Mouse (Mus musculus): ENCODE measurements at regions not wholly inside any gene's neighbourhood (a gene's known extent, or its start where the extent isn't known, plus 50 kb on each side); places are given as distances from the start of the nearest gene placed in this dataset.

- WGBS, result 63% methylated on average over 3 of the region's 3 CpGs
- no peak for DNase-seq (ENCODE audit: low read depth, low spot score)
Measured at GRCm38 (mm10) chr14:46255261-46255660, 124.0 kb upstream of the Gm15217 start.

GRCm38 (mm10) chr14:46256336-46256735, 122.9 kb upstream of the Gm15217 start:
- DNase-seq (ENCODE audit: low read depth, low spot score), result no peak
- WGBS, result 72% methylated on average over 1 of the region's 1 CpGs

DNA sequence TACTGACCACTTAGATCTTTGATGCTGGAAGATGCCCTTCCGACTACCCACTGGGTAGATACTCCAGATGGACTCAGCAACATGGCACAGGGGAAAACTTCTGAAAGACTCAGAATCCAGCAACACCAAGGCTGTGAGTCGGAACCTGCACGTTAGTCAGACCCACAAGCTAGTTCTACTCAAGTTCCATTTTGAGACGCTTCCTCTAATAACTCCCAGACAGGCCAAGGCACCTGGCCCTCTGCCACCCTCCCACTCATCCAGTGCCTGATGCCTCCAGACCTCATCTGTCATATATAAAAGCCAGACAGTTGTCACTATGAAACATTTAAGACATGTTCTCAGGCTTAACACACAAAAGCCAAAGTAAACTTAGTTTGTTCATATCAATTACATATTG, 121.9 kb upstream of the Gm15217 start:
- WGBS, result 80% methylated on average over 4 of the region's 4 CpGs

GRCm38 (mm10) chr14:46258551-46258950, 120.7 kb upstream of the Gm15217 start:
- no peak for DNase-seq (ENCODE audit: low read depth, low spot score)
- 28% methylated on average over 7 of the region's 7 CpGs for WGBS

More for the DNA sequence above, 121.9 kb upstream of the Gm15217 start:
- DNase-seq (ENCODE audit: low read depth, low spot score), result no peak

DNA sequence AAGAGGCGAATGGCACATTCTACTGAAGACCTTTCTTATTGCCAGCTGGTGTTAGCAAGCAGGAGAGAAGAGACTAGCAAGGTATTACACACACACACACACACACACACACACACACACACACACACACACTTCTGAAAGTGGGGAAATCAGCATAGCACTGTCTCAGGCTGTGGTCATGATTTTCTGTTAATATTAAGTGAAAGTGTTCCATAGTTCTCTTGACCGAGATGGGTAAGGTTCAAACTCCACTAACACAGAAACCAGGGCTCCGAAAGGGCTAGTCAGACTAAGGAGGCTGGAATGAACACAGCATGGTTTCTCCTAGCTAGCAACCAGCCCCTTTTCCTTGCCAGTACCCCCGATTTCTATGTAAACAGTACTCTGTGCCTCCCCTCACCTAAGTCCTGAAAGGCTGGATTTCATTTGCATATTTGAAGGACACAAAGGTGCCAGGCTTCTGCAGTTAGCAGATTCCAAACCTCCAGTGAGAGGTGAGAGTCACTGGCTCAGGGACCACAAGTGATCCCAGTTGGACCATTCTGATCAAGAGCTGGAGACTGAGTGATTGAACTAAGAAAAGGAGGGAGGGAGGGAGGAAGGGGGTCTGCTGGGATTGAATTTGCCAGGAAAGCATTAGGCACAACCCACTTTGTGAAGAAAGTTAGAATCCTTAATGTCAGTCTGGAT, 118.8 kb upstream of the Gm15217 start:
- DNase-seq (ENCODE audit: low read depth, low spot score), result no peak
- WGBS, result 50% methylated on average over 4 of the region's 4 CpGs

DNA sequence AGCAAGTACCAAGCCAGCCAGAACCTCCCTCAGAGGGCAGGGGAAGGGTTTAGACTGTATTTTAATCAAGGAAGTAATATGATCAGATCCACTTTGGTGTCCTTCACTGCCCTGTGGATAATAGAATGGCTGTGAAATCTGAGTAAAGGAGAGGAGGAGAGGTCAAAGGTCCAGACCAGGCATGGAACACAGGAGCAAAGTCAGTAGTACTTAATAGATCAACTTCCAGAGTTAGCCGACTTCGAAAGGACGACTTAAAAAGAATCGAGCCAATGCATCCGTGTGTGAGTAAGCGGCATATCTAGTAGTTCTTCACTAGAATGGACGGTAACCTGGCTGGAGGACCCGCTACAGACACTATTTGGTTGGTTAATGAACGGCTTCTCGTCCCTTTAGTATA, 103.8 kb upstream of the Gm15217 start:
- DNase-seq (ENCODE audit: low read depth, low spot score), result no peak
- WGBS, result 97% methylated on average over 10 of the region's 10 CpGs

- no peak for DNase-seq (ENCODE audit: low read depth, low spot score)
- WGBS, result 67% methylated on average over 6 of the region's 6 CpGs
Measured at GRCm38 (mm10) chr14:46276926-46277831, 102.0 kb upstream of the Gm15217 start.

DNA sequence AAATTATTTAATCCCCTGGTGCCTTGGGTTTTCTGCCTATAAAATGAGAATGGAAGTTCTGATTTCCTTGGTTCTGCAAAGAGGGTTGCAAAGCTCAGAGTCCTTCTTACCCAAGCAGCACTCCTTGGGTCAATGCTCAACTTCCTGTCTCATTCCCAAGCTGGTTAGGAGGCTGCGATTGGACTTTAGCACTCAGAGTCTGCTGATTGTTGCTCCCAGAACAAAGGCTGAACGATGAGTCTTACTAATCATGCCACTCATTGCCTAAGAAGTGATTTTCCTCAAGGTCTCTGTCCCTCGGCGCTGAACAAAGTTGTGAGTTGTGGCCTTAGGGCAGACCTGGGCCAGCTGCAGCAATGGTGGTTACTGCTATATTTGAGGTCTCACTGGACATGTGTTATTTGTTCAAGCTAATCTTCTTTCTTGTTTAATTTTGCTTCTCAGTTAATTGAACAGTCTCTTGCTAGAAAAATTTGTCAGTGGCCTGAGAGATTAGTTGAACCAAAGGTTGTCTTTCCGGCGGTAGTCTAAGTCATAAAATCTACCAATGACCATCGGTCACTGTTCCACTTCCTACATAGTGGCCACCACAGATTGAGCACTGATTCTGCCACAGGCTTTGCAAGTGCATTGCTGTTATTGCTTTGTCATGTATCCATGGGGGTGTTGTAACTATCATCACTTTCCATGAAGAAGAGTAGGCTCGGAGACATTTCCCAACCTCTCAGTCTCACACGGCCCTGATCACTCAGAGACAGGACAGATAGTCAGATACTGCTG, 101.2 kb upstream of the Gm15217 start:
- 49% methylated on average over 9 of the region's 9 CpGs for WGBS
- DNase-seq (ENCODE audit: low read depth, low spot score), result no peak

DNA sequence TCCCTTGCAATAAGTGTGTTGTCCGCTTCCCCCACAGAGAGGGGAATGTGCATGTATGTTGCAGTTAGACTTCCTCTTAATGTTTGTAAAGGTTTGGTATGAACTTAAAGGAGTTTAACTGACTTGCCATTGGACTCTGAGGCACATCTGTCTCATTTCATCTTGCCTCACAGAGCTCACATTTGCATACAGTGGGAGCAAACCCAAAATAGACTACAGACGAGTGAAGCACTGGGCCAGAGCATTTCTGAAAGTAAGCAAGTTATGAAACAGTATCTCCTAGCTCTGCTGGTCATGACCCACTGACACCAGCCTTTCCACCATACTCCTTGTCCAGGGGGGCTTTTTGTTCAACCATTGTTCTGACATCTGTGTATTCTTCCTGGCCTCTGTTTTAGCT, 86.8 kb upstream of the Gm15217 start:
- DNase-seq (ENCODE audit: low read depth, low spot score), result no peak
- 63% methylated on average over 2 of the region's 2 CpGs for WGBS

GRCm38 (mm10) chr14:46296275-46296674, 82.9 kb upstream of the Gm15217 start:
- DNase-seq (ENCODE audit: low read depth, low spot score), result no peak

DNA sequence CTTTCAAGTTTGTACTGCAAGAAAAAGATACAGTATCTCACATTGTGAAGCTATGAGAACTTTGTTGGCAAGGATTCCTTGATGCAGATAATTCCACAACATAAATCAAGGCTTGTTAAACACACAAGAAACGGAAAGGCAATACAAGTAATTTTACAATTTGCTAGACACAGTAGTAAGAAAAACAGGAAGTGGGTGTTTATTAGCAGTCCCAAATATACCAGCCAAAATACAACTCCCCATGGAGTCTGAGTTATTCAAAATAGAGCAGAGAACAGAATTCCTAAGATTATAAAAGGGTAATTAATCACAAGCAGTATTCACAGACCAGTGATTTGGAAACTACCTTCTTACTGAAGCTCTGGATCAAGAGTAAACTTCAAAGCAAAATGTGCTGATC, 78.7 kb upstream of the Gm15217 start:
- DNase-seq (ENCODE audit: low read depth, low spot score), result no peak
- WGBS, result 32% methylated on average over 1 of the region's 1 CpGs

DNA sequence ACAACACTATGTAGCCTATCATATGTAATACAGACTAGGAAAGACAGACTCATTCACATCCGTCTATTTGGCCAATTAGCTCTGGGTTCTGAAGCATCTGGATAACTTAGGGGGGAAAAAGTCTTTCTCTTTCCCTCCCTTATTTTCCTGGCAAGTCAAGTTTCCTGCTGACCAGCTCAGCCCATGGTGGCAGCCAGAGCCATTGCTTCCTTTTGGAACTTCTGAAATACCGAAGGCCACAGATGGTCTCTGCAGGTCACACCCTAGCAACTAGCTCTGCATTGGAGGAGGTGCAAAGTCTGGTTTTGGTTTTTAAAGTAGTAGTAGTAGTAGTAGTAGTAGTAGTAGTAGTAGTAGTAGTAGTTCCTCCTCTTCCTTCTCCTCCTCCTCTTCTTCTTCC, 76.6 kb upstream of the Gm15217 start:
- no peak for DNase-seq (ENCODE audit: low read depth, low spot score)
- WGBS, result 79% methylated on average over 2 of the region's 2 CpGs

DNA sequence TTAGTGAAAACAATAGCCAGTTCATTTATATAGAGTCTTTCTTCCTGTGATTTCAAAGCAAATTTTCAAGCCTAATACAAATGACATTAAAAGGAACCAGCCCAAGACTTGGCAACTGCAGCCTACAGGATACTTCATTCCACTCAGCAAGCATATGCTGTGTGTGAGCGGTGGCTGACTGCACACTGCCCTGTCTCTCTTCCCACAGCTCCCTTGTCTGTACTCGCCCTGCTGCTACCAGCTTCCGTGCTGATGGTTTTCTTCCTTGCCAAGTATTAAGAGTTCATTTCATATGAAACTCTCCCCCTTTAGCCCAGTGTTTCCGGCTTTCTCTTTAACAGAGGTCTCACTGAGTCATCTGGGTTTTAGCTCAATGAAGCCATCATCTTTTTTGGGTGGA, 73.9 kb upstream of the Gm15217 start:
- 65% methylated on average over 4 of the region's 4 CpGs for WGBS
- no peak for DNase-seq (ENCODE audit: low read depth, low spot score)

- DNase-seq (ENCODE audit: low read depth, low spot score), result no peak
- 57% methylated on average over 4 of the region's 4 CpGs for WGBS
Measured at GRCm38 (mm10) chr14:46313064-46313463, 66.2 kb upstream of the Gm15217 start.

- WGBS, result 69% methylated on average over 5 of the region's 5 CpGs
- DNase-seq (ENCODE audit: low read depth, low spot score), result no peak
Measured at GRCm38 (mm10) chr14:46316521-46316920, 62.7 kb upstream of the Gm15217 start.

DNA sequence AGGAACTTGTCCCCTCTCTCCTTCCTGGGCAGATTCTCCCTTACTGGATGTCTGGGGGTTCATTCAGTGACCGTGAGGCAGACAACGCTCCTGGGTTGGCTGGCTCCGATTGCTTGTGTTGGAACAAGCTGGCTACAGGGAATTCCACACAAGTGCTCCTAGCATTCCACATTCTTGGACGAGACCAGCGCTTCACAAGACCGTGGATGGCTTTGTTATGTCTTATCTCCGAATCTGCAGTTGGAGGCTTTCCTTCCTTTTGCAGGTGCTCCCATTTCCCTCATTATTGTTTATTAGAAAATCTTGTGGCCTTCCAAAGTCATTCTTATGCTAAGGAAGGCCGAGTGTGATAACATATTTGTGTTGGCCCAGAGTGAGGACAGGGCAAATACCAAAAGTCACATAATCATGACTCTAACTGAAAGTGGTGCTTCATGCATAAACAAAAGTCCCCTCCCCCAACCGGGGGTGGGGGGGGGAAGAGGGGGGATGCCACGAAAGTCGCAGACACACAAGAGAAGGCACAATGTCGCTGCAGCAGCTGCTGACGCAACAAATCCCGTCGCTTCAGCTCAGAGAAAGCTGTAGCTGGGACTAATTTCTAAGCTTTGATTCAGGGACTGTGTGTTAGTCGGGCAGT, 61.7 kb upstream of the Gm15217 start:
- no peak for DNase-seq (ENCODE audit: low read depth, low spot score)
- WGBS, result 60% methylated on average over 16 of the region's 16 CpGs

- DNase-seq (ENCODE audit: low read depth, low spot score), result no peak
- 76% methylated on average over 3 of the region's 3 CpGs for WGBS
Measured at GRCm38 (mm10) chr14:46328064-46328463, 51.1 kb upstream of the Gm15217 start.

Data from large intestine, adult 2 months (tissue).